Mouse (Mus musculus) right cerebral cortex, postnatal 4 days (tissue): ENCODE measurements at regions not wholly inside any gene's neighbourhood (a gene's known extent, or its start where the extent isn't known, plus 50 kb on each side); places are given as distances from the start of the nearest gene placed in this dataset.
"Not testable (repeated sequence)": the region's sequence is repeated elsewhere in the genome, so short reads cannot be mapped to it uniquely, and the experiment has no call there.

Source experiments
- DNase-seq: peaks from one replicate; pipeline ENCODE4 v3.0.0-alpha.2; 2022

DNA sequence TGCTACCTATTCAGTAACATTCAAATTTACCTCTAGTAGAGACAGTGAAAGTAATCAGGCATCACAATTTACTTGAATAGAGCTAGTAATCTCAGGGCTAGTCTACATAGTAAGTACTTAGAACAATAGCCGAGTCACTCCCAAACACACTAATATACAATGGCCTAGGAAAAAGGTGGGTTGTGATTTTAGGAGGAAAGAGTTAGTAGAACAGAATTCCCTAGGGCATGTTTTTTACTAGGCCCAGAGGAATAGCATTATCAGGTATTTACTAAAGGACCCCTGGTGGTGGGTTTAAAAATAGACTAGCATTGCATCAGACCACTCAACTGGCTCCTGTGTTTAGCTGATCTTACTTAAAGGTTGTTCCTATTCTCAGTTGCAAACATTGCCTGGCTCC, 535.8 kb downstream of the Mat2b start:
- not testable (repeated sequence) for DNase-seq

DNA sequence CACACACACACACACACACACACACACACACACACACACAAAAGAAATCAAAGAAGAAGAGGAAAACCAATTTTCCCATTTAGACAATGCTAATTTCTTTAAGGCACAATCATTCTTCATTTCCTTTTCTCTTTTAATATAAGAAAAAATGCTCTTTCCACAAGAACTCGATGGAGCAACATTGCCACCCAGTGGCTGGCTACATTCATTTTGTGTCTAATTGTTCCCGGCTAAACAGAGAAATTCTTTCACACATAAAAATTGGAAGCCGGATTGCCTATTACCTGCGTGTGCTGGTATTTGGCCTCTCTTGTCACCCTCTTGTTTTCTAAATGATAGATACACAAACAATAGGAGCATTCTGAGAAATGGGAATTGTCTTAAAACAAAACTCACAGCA, 545.7 kb downstream of the Mat2b start:
- peak; percentile 87 for DNase-seq

DNA sequence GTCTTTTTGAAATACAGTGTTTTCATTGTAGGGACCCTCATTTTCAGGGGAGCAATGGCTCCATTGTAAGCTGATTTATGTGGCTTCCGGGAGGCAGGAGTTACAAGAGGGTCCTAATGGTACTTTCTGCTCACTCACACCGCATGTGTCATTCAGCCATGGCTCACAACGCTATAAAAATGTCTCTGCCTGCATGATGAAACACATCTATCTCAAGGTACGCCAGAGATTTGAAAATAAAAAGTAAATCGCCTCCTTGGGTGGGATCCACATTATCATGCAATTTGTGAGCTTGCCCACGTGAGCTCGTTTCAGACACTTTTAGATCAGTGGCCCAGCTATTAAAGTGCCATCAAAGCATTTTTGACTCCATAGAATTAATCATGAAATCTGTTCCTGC, 557.2 kb downstream of the Mat2b start:
- no peak for DNase-seq

DNA sequence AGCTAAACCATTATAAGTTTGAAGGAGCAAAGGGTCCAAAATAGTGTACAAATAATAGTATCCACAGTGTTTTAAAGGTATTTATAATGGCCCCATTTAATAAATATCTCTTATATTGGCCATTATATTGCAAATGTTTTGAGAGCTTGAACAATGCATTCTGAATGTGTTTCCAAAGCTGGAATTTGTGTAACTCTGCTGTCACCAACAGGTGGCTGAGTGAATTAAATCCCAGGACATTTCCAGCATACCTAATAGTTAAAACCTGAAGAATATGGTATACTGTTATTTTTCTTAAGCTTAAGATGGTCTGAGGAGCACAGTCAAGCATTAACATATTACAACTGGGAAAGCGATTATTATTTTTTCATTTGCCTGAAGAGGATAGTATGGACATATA, 592.4 kb downstream of the Mat2b start:
- DNase-seq = no peak

DNA sequence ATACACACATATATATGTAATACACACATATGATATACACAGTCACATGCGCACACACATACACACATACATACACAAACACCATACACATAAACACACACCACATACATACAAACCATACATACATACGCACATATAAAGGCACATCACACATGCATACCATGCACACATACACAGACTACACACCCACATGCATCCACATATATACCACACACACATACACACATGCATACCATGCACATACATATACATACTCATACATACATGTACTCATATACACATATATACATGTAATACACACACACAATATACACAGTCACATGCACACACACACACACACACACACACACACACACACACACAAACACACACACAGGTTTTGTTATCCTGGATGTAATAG, 620.7 kb downstream of the Mat2b start:
- DNase-seq = no peak

DNA sequence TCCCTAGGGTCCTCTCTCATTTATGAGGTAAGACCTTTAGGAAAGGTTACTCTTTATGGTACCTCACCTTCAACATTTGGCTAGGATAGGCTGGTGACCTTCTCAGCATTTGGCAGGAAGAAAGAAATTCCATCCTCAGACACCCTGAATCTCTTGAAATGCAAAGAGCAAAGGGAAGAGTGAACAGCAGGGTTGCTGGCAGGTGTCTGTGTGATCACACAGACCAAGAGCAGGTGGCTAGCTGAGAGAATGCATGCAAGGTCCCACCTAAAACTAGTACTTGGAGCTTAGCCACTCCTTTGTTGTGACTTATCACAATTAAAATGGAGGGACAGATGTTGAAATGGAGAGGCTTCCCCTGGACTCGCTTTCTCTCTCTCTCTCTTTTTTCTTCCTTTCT, 644.5 kb downstream of the Mat2b start:
- DNase-seq = no peak

DNA sequence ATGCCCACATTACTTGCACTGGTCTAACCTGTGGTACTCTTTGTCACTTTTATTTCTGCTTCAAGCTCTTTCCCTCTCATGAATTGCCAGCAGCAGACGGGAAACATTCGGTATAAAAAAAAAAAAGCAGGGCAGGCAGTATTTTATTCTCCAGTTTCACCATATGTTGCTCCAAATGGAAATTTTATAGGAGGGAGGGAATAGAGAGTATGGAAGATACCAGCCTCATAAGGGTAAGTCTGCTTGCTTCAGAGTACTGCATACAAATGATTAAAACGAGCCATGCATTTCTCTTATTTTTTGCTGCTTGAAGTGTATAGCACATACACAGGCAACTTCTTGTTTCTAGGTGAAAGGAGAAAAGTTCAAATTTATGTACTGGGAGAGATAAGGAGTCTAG, 667.5 kb downstream of the Mat2b start:
- DNase-seq = no peak

DNA sequence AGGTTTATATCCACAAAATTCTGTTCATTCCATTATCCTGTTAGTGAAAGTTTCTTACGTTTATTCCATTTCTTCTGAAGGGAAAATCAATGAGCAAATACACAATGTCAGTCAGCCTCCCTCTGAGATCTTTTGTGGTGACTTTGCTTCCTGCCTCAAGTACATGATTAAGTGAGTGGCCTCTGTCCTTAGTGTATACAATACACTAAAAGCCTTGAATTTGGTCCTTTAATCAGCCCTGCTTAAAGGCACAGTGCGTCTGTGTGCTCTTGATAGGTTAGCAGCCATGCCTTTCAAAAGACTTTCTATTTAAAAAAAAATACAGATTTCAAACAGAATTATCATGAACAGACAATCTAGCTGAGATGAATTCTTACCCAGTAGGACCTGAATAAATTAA, 695.5 kb downstream of the Mat2b start:
- no peak for DNase-seq

DNA sequence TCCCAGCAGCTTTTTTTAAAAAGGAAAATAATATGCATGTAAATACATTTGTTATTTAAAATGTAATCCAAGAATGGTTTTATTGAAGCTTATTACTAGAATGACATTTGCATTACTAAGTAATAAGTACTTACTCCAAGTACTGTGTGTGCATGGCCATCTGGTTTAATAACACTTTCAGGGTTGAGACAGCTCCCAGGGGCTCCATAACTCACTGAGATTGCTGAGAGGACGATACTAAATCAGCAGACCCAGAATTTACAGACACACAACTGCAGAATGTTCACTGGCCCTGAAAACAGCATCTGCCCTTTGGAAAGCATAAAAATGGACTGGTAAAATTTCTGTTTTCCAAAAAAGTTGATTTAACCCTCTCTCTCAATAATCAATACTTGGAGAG, 696.4 kb downstream of the Mat2b start:
- no peak for DNase-seq

DNA sequence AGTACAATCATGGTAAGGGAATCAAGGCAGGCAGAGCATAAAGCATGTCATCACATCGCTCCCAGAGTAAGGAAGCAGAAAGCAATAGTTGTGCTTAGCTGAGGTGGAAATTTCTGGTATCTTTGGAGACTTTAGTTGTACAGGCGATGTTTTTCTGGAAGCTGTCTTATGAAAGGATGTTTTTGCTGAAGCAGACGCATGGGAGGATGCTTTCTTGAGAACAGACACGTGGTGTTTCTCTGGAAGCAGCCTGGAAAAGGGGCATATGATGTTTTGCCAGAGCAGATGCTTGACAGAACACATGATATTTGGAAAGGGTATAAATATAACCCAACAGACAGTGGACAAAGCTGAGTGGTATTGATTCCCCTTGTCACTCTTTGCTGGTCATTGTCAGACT, 722.4 kb downstream of the Mat2b start:
- no peak for DNase-seq

DNA sequence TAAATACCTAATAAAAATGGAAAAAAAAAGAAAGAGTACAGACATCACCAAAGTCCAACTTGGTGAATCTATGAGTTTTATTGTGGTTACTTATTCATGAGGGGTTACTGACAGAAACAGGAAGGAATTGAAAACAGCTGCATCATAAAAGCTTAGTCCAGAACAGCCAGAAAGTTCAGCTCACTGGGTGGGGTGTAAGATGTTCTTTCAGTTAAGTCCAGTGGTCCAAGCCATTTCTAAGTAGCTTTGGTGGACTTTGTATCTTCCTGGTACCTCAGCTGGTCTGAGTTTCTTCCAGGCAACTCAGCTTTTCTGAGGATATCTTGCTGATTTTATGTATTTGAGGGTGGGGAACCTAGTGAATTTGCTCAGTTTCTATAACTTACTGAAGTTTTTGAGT, 731.3 kb downstream of the Mat2b start:
- no peak for DNase-seq

DNA sequence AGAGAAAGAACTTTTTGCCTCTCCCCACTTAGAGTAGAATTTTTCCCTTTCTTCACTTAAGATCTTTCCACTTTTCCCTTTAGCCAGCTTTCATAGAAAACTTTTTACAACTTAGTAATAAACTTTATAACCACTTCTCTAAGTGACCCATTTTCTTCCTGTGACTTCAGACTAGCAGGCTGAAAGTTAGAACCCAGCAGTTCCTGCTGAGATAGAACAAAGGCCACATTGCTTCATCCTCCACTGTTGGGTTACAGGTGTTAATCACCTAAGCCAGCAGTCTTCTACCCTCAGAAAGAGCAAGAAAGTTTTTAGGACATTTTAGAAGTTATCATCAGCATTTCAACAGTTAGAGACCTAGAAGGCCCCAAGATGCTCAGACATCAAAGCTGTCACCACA, 740.6 kb downstream of the Mat2b start:
- DNase-seq = no peak

DNA sequence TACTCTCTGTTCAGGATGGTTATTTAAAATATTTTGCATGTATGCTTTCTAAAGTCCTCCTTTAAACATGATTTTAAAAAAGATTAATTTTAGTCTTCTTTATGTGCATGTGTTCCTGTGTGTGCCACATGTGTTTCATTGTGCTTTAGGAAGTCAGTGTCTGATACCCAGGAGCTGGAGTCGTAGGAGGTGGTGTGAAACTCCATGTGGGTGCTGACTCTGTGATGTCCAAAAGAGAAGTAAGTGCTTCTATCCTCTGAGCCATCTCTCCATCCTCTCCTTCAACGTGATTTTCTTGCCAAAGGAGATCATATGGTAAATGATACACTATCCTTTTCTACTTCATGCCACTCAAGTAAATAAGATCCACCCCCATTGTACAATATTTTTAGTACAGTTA, 750.8 kb downstream of the Mat2b start:
- no peak for DNase-seq

DNA sequence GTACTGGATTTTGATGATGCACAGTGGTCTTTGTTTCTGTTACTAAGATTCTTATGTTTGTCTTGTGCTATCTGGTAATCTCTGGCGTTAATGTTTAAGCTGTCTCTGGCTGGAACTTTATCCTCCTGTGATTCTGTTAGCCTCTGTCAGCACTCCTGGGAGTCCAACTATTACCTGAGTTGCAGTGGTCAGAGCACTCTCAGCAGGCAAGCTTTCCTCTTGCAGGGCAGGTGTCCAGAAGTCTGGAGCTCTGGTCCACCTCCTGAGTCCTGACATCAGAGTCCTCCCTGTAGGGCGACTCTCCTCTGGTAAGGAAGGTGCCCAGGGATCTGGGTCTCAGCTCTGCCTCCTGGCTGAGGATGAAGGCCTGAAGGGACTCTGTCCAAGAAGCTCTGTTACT, 760.8 kb downstream of the Mat2b start:
- no peak for DNase-seq

DNA sequence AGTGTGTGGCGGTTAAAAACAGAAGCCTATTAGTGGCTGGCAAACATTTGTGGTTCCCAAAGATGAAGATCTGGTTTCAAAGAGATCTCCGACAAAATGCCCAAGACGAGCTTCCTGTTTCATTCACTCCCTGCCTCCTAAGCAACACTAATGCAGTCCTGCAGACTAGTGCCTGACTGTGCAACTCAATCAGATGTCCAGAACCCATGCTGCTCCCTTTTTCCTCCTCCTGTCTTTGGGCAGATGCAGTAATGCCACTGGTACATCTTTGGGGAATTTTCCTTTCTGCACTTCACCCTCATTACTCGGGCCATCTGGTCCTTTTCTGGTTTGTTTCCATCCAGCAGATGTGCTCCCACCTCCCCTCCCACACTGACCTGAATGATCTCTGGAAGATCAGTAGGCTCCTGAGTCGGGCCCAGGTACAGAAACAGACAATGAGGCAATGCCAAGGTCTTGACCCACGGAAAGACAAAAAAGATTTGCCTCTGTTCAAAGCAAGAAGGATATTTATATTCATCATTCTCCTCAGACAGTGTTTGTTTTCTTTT, 771.0 kb downstream of the Mat2b start:
- DNase-seq = no peak

DNA sequence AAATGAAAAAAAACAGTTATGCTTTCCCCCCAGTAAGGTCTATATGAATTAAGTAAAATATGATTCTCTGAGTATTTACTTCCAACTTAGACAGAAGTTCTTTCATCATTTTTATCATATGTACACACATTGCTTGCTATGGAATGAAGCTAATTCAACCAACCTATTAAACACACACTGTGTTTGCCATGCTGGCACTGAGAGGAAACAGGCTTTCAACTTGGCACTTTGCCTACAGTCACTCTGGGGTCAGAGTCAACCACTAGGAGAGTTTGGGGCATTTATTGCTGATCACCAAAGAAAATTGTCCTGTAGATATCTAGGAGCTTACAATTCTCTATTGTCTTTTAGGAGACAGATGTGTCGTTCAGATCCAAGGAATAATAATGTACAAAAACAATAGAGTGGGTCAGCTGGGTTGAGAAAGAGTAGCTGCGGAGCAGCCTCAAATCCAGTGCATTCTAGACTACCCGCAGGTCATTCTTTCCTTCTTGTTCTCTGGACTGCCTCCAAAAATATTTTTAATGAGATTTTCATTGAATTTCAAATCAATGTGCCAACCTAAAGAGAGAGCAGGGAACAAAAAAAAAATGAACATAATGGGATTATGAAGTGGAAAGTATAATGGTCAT, 777.2 kb downstream of the Mat2b start:
- DNase-seq = no peak

DNA sequence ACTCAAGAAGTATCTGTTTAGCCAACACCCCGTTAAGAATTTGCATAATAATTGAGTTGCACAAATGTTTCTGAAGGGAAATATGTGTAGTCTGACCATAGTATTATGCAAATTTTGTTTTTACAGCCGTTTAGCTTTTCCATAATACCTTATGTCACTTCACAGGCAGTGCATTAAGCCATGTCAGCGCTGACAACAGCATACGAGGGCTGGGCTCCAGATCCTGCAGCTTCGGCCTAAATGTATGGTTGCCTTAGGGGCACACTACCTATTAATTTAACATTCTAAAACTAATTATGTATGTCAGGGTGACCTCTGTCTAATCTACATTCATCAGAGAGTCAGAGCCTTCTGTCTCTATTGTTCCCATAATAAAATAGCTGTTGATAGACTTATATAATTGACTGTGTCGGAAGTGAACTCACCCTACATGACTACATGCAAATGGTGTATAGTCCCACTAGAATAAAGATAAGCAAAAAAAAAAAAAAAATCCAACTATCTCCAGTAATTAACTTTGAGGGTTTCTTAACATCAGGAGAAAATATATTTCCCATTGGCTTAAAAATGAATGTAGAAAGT, 795.3 kb downstream of the Mat2b start:
- DNase-seq = no peak

DNA sequence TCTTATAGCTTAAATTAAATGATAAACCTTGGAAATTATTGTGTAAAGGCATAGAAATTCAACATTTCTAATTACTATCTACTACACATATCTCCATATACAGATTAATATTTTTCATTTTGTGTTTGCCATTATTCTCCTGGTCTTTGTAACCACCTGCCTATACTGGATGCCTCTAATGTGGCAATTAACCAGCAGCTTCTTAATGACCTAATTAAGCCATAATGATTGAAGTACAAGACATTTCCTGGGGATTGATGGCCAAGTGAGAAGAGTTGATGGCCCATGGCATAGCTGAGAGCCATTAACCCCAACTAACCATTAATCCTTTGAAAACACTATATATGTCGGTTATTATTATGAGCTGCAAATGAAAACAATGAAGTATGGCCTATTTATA, 811.7 kb downstream of the Mat2b start:
- DNase-seq = no peak

DNA sequence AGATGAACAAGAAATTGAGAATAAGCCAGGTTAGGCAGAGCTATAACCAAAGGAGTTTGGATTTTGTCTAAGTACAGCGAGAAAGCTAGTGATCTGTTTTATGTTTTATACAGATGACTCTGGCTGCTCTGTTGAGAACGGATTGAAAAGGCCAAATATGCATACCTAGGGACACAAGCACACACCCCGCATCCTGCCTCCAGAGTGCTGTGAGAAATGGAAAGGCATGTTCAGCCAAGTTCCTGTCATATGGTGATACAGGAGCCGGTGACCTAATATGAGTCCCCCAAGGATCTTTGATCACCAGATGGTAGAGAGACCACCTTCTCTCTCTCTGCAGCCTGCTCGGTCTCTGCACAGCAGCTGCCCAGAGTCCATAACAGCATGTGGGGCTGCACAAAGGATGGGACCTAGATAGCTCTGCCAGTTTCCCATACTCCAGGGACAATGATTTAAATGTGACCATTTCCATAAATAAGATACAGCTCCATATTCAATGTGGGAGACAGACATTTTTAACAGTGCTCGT, 826.5 kb downstream of the Mat2b start:
- no peak for DNase-seq
